Mouse (Mus musculus): Measurements from ENCODE around the gene Mlx. TPM values are rescaled to one million over a fixed set of nuclear protein-coding genes. Genes with fewer than 3 reads are reported as not detected.

Gene Mlx
- total RNA-seq, 1 experiment, result 42.0 TPM

- in situ Hi-C loops (cut with MboI; ENCODE audit: low sequenced_read_pairs in 2 of 2, unreplicated experiment in 2 of 2), result no loop called here
- H3K4me3 ChIP-seq (ENCODE audit: insufficient read depth in 1 of 2, low read depth in 1 of 2, low read length in 2 of 2, poor library complexity in 1 of 2, severe bottlenecking in 1 of 2), result no peak overlapping the region
- H3K4me1 ChIP-seq (ENCODE audit: control insufficient read depth in 2 of 2, insufficient read depth in 2 of 2, low read length in 2 of 2, poor library complexity in 1 of 2), result peaks cover 3 to 8% of the 10 kb centered on the region in 2 experiments; a peak in 2 of 4 replicates
- no peak overlapping the region for H3K27ac ChIP-seq (ENCODE audit: insufficient read depth, low read depth, low read length, poor library complexity, severe bottlenecking)
- H3K9ac ChIP-seq (ENCODE audit: insufficient read depth, low read depth, low read length, poor library complexity, severe bottlenecking), result no peak overlapping the region
- no peak for DNase-seq (ENCODE audit: low read depth, low spot score)
- peaks cover 14% of the 10 kb centered on the region; the same call in 1 of the 2 replicates for H3K36me3 ChIP-seq (ENCODE audit: control insufficient read depth, insufficient read depth, low read length, poor library complexity, severe bottlenecking)
- TF ChIP-seq CHD2 (IDR thresholded peaks at IDR 0.05; ENCODE audit: low read depth, low read length) (no peak), ZNF384 (IDR thresholded peaks at IDR 0.05; ENCODE audit: low read depth, low read length) (no peak), HCFC1 (IDR thresholded peaks at IDR 0.05; ENCODE audit: borderline replicate concordance, insufficient read depth, low read length) (no peak), ZC3H11A (IDR thresholded peaks at IDR 0.05; ENCODE audit: borderline replicate concordance, low read depth, low read length) (no peak), MAFK (IDR thresholded peaks at IDR 0.05; ENCODE audit: insufficient read depth, low read depth, low read length) (no peak)
- no peaks in the 10 kb centered on the region for H3K9me3 ChIP-seq (ENCODE audit: control insufficient read depth, insufficient read depth, low read depth, low read length)
Measured at GRCm38 (mm10) chr11:101084246-101084645, 2.8 kb upstream of the Mlx start.

- Histone ChIP-seq H3K9me3 (ENCODE audit: control insufficient read depth, insufficient read depth, low read depth, low read length) (no peaks in the 10 kb centered on the region), H3K4me3 (ENCODE audit: insufficient read depth in 1 of 2, low read depth in 1 of 2, low read length in 2 of 2, poor library complexity in 1 of 2, severe bottlenecking in 1 of 2) (no peak overlapping the region), H3K36me3 (ENCODE audit: control insufficient read depth, insufficient read depth, low read length, poor library complexity, severe bottlenecking) (peaks cover 19% of the 10 kb centered on the region), H3K9ac (ENCODE audit: insufficient read depth, low read depth, low read length, poor library complexity, severe bottlenecking) (no peak overlapping the region), H3K27ac (ENCODE audit: insufficient read depth, low read depth, low read length, poor library complexity, severe bottlenecking) (no peak overlapping the region), H3K4me1 (ENCODE audit: control insufficient read depth in 2 of 2, insufficient read depth in 2 of 2, low read length in 2 of 2, poor library complexity in 1 of 2) (peaks cover 3 to 8% of the 10 kb centered on the region in 2 experiments; a peak in 2 of 4 replicates)
- no peak for TF ChIP-seq ZNF384 (IDR thresholded peaks at IDR 0.05; ENCODE audit: low read depth, low read length)
- TF ChIP-seq ZC3H11A (IDR thresholded peaks at IDR 0.05; ENCODE audit: borderline replicate concordance, low read depth, low read length), result no peak
- TF ChIP-seq MAFK (IDR thresholded peaks at IDR 0.05; ENCODE audit: insufficient read depth, low read depth, low read length), result no peak
- TF ChIP-seq HCFC1 (IDR thresholded peaks at IDR 0.05; ENCODE audit: borderline replicate concordance, insufficient read depth, low read length), result no peak
- no peak for TF ChIP-seq CHD2 (IDR thresholded peaks at IDR 0.05; ENCODE audit: low read depth, low read length)
- in situ Hi-C loops (cut with MboI; ENCODE audit: low sequenced_read_pairs in 2 of 2, unreplicated experiment in 2 of 2), result no loop called here
- DNase-seq (ENCODE audit: low read depth, low spot score), result no peak
Measured at GRCm38 (mm10) chr11:101084811-101085210, 2.3 kb upstream of the Mlx start.

GRCm38 (mm10) chr11:101085617-101086322 is 1.3 kb upstream of the Mlx start:
- Histone ChIP-seq H3K4me3 (ENCODE audit: insufficient read depth in 1 of 2, low read depth in 1 of 2, low read length in 2 of 2, poor library complexity in 1 of 2, severe bottlenecking in 1 of 2) (no peak overlapping the region), H3K4me1 (ENCODE audit: control insufficient read depth in 2 of 2, insufficient read depth in 2 of 2, low read length in 2 of 2, poor library complexity in 1 of 2) (peaks cover 3 to 8% of the 10 kb centered on the region in 2 experiments; a peak in 2 of 4 replicates), H3K27ac (ENCODE audit: insufficient read depth, low read depth, low read length, poor library complexity, severe bottlenecking) (no peak overlapping the region), H3K9ac (ENCODE audit: insufficient read depth, low read depth, low read length, poor library complexity, severe bottlenecking) (no peak overlapping the region), H3K9me3 (ENCODE audit: control insufficient read depth, insufficient read depth, low read depth, low read length) (no peaks in the 10 kb centered on the region), H3K36me3 (ENCODE audit: control insufficient read depth, insufficient read depth, low read length, poor library complexity, severe bottlenecking) (peaks cover 20% of the 10 kb centered on the region)
- in situ Hi-C loops (cut with MboI; ENCODE audit: low sequenced_read_pairs in 2 of 2, unreplicated experiment in 2 of 2), result no loop called here
- TF ChIP-seq ZNF384 (IDR thresholded peaks at IDR 0.05; ENCODE audit: low read depth, low read length) (no peak), CHD2 (IDR thresholded peaks at IDR 0.05; ENCODE audit: low read depth, low read length) (no peak), HCFC1 (IDR thresholded peaks at IDR 0.05; ENCODE audit: borderline replicate concordance, insufficient read depth, low read length) (no peak)
- no peak for DNase-seq (ENCODE audit: low read depth, low spot score)

- H3K27ac ChIP-seq (ENCODE audit: insufficient read depth, low read depth, low read length, poor library complexity, severe bottlenecking), result no peak overlapping the region
- DNase-seq (ENCODE audit: low read depth, low spot score), result no peak
- peak overlapping the region in 1 of 2 experiments; percentile 76; a peak in 2 of 4 replicates for H3K4me3 ChIP-seq (ENCODE audit: insufficient read depth in 1 of 2, low read depth in 1 of 2, low read length in 2 of 2, poor library complexity in 1 of 2, severe bottlenecking in 1 of 2)
- H3K36me3 ChIP-seq (ENCODE audit: control insufficient read depth, insufficient read depth, low read length, poor library complexity, severe bottlenecking), result peaks cover 23% of the 10 kb centered on the region
- in situ Hi-C loops (cut with MboI; ENCODE audit: low sequenced_read_pairs in 2 of 2, unreplicated experiment in 2 of 2), result no loop called here
- H3K9ac ChIP-seq (ENCODE audit: insufficient read depth, low read depth, low read length, poor library complexity, severe bottlenecking), result no peak overlapping the region
- H3K4me1 ChIP-seq (ENCODE audit: control insufficient read depth in 2 of 2, insufficient read depth in 2 of 2, low read length in 2 of 2, poor library complexity in 1 of 2), result peaks cover 3 to 8% of the 10 kb centered on the region in 2 experiments; a peak in 2 of 4 replicates
- H3K9me3 ChIP-seq (ENCODE audit: control insufficient read depth, insufficient read depth, low read depth, low read length), result no peaks in the 10 kb centered on the region
- TF ChIP-seq ZNF384 (IDR thresholded peaks at IDR 0.05; ENCODE audit: low read depth, low read length), result no peak
- no peak for TF ChIP-seq CHD2 (IDR thresholded peaks at IDR 0.05; ENCODE audit: low read depth, low read length)
- no peak for TF ChIP-seq MAFK (IDR thresholded peaks at IDR 0.05; ENCODE audit: insufficient read depth, low read depth, low read length)
- no peak for TF ChIP-seq ZC3H11A (IDR thresholded peaks at IDR 0.05; ENCODE audit: borderline replicate concordance, low read depth, low read length)
- no peak for TF ChIP-seq HCFC1 (IDR thresholded peaks at IDR 0.05; ENCODE audit: borderline replicate concordance, insufficient read depth, low read length)
Measured at GRCm38 (mm10) chr11:101086323-101086674, 778 bp upstream of the Mlx start.
